Mouse (Mus musculus) T-cell, adult 2 months (primary cell): ENCODE data around the gene Cul4a.

ENCODE experiments used
- DNase-seq: peaks from one replicate; pipeline ENCODE4 v3.0.0; 2022; ENCODE audit warnings: low spot score

Gene Cul4a

GRCm38 (mm10) chr8:13180408-13180807 lies 75.0 kb downstream of the Cul4a start:
- no peak for DNase-seq

- no peak for DNase-seq
Measured at GRCm38 (mm10) chr8:13180911-13181690, 75.7 kb downstream of the Cul4a start.

DNA sequence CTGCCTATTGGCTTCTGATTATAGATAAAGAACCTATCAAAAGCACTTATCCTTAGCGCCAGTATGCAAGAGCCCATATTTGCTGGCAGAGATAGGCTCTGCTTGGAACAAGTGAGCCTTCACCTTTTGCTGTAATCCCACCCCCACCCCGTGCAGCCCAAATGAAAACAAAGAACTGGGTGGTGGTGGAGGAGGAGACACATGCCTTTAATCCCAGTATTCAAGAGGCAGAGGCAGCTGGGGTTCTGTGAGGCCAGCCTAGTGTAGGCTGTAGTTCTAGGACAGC lies 76.2 kb downstream of the Cul4a start:
- DNase-seq = no peak

DNA sequence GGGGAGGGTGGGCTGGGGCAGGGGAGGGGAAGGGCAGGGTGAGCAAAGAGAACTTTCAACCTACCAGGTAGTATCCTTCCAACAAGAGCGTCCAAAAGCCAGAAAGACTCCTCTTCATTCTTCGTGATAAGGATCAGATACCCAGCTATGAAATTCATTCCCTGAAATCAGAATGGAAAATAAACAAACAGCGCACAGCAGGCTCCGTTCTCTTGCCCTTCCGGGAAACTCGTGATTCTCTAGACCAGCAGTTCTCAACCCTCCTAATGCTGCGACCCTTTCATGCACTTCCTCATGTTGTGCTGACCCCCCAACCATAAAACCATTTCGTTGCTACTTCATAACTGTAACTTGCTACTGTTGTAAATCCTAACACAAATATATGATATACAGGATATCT lies 81.4 kb downstream of the Cul4a start:
- no peak for DNase-seq

- DNase-seq = no peak
Measured at GRCm38 (mm10) chr8:13187229-13187628, 81.8 kb downstream of the Cul4a start.

DNA sequence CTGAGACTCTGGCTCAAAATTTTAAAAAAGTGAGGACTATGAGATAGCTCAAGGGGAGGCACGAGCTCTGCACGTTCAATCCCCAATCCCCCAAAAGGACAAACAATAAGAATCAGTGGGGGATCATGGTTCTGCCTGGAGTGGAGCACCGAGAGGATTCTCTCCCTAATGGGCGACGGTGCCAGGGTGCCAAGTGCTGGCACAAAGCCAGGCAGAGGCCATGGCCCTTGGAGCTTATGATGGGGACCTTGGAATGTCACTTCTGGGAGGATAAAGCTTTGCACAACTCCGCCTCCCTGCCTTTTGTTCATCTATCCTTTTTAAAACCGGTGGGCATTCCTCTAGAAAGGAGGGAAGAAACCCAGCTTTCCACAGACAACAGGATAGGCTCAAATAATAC lies 82.2 kb downstream of the Cul4a start:
- no peak for DNase-seq

GRCm38 (mm10) chr8:13188052-13188555 lies 82.7 kb downstream of the Cul4a start:
- DNase-seq = no peak

- DNase-seq = no peak
Measured at GRCm38 (mm10) chr8:13188857-13189256, 83.4 kb downstream of the Cul4a start.

DNA sequence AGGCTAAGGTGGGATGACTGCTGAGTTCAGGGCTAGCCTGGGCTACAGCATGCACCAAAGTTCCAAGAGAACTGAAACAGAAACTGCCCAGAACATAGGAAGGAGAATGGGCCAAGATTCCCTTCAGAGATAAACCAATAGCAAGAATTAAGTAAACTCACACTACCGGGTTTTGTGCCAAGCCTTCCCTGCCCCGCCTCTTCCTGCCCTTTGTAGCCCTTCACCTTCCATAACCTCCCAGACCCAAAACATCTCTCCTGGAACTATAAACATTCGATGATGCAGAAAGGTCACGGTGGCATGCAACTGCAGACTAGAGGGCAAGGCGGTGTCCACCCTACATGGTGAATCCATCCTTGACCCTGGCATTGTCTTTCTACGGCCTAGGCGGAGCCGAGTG lies 84.8 kb downstream of the Cul4a start:
- DNase-seq = no peak

- no peak for DNase-seq
Measured at GRCm38 (mm10) chr8:13194818-13195217, 89.4 kb downstream of the Cul4a start.

DNA sequence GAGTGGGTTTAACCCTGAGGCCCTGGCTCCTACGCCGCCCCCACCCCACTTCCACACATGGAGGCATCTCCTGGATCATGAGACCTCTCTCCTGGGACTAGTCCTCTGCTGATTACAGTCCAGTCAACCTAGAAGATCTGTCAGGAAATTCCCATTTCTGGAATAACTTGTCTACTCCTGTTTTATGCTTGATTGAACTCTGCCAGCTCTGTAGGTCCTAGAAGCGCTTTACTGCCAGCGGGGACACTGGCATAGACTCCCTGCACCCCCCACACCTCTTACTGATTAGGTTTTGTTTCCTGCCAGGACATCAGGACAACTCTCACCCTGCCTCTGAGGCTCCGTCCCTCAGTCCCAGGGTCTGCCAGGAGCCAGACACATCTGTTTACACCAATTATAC lies 92.1 kb downstream of the Cul4a start:
- DNase-seq = no peak
